Mouse (Mus musculus): ENCODE results near the gene Tapbp.
"Not testable (repeated sequence)": the region's sequence is repeated elsewhere in the genome, so short reads cannot be mapped to it uniquely, and the experiment has no call there.

Gene Tapbp

GRCm38 (mm10) chr17:33915671-33916250 is at the start of gene Tapbp, which contains the start of gene Zbtb22:
Gene Tapbp, plus strand, starts transcription at chr17:33915899.
Gene Zbtb22, plus strand, starts transcription at chr17:33915904.
- peak; percentile 98 for DNase-seq

- DNase-seq = not testable (repeated sequence)
These were observed 42.2 kb upstream of the Tapbp start, which contains the start of gene Gm7029 for GRCm38 (mm10) chr17:33873537-33873936. Gene Gm7029, plus strand, starts transcription at chr17:33873837.

GRCm38 (mm10) chr17:33874411-33874810 is 41.3 kb upstream of the Tapbp start:
- no peak for DNase-seq

- DNase-seq = not testable (repeated sequence)
These were observed 39.9 kb upstream of the Tapbp start for GRCm38 (mm10) chr17:33875797-33876196.

GRCm38 (mm10) chr17:33884320-33884719 is 31.4 kb upstream of the Tapbp start:
- DNase-seq = not testable (repeated sequence)

GRCm38 (mm10) chr17:33887802-33888201 is 27.9 kb upstream of the Tapbp start:
- not testable (repeated sequence) for DNase-seq

GRCm38 (mm10) chr17:33888230-33888629 is 27.5 kb upstream of the Tapbp start:
- DNase-seq = not testable (repeated sequence)

GRCm38 (mm10) chr17:33889941-33890532 is 25.7 kb upstream of the Tapbp start:
- not testable (repeated sequence) for DNase-seq

- peak; percentile 99 for DNase-seq
These were observed 25.1 kb upstream of the Tapbp start, which contains the start of gene Kifc1 for GRCm38 (mm10) chr17:33890533-33891059. Gene Kifc1, minus strand, starts transcription at chr17:33890661.

GRCm38 (mm10) chr17:33891357-33891756 is 24.3 kb upstream of the Tapbp start:
- no peak for DNase-seq

GRCm38 (mm10) chr17:33891892-33892291 is 23.8 kb upstream of the Tapbp start:
- DNase-seq = peak; percentile 22

- no peak for DNase-seq
These were observed 23.3 kb upstream of the Tapbp start for GRCm38 (mm10) chr17:33892429-33892828.

GRCm38 (mm10) chr17:33893011-33893410 is 22.7 kb upstream of the Tapbp start:
- DNase-seq = not testable (repeated sequence)

GRCm38 (mm10) chr17:33897114-33897794 is 18.4 kb upstream of the Tapbp start:
- peak; percentile 28 for DNase-seq

GRCm38 (mm10) chr17:33898193-33898592 is 17.5 kb upstream of the Tapbp start:
- not testable (repeated sequence) for DNase-seq

- no peak for DNase-seq
These were observed 16.1 kb upstream of the Tapbp start for GRCm38 (mm10) chr17:33899642-33900041.

- DNase-seq = no peak
These were observed 15.3 kb upstream of the Tapbp start for GRCm38 (mm10) chr17:33900281-33900988.

- no peak for DNase-seq
These were observed 14.7 kb upstream of the Tapbp start for GRCm38 (mm10) chr17:33900989-33901314.

- no peak for DNase-seq
These were observed 14.0 kb upstream of the Tapbp start for GRCm38 (mm10) chr17:33901653-33902052.

- DNase-seq = no peak
These were observed 13.6 kb upstream of the Tapbp start for GRCm38 (mm10) chr17:33902079-33902478.

GRCm38 (mm10) chr17:33902491-33902890 is 13.2 kb upstream of the Tapbp start:
- DNase-seq = no peak

GRCm38 (mm10) chr17:33903911-33904651 is 11.6 kb upstream of the Tapbp start:
- DNase-seq = not testable (repeated sequence)
